Mouse (Mus musculus) Muller cell, postnatal 12 days (primary cell): Measurements from ENCODE around the gene Nop53.
A peak's percentile ranks its signal among the peaks of the same experiment; 100 is the strongest.

Experiments
- DNase-seq: peaks from one replicate; pipeline ENCODE4 v3.0.0-alpha.2; 2015; ENCODE audit errors: inconsistent ontology term

Gene Nop53

GRCm38 (mm10) chr7:15945721-15946536 lies at the start of gene Nop53:
TSS of gene Nop53 (minus strand) at chr7:15946074.
- DNase-seq = peak; percentile 94

- DNase-seq = no peak
Observed at GRCm38 (mm10) chr7:15993789-15994188, 47.9 kb upstream of the Nop53 start.

GRCm38 (mm10) chr7:15993152-15993551 lies 47.3 kb upstream of the Nop53 start:
- DNase-seq = no peak

DNA sequence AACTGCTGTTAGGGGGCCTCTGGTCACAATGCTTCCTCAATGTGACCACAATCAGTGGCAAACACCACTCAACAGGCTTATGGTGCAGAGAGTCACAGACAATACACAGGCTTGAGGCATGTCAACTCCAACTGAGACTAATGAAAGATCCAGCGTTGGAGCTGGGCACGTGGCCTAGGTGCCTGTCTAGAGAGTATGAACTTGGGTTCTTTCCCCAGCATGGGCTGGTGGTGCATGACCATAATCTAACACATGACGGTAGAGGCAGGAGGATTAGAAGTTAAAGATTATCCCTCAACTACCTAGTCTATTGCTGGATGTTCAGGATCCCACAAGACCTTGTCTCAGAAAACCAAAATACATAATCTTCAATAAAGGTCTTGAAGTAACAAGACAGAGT lies 45.9 kb upstream of the Nop53 start:
- DNase-seq = no peak

DNA sequence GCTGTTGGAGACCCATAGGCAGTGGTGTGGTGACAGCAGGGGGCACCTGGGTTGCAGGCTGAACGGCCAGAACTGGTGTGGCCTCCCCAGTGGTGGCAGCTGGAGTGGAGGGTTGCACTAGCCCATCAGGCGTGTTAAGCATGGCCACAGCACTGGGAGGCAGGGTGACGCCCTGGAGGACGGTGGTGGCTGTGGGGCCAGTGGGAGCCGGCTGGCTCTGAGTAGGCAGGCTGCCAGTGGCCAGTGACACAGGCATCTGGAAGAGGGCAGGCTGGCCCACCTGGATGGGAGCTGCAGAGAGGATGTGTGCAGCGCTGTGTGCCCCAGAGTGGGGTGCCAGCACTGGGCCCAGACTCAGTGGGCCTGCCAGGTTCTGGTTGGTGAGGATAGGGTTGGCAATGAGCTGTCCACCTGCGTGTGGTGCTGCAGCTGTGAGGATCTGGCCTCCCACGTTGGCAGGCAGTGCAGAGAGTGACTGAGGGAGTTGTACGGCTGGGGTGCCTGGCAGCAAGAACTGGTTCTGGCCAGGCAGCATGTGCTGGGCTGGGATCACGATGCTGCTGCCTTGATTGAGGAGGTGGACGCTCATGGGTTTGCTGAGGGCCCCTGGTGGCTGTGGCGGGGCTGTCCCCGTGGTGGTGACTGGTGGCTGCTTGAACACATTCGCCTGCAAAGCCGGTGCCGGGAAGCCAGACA lies 41.9 kb upstream of the Nop53 start:
- no peak for DNase-seq

GRCm38 (mm10) chr7:15982729-15983407 lies 37.0 kb upstream of the Nop53 start:
- peak; percentile 52 for DNase-seq

GRCm38 (mm10) chr7:15981538-15981937 lies 35.7 kb upstream of the Nop53 start:
- peak; percentile 60 for DNase-seq

GRCm38 (mm10) chr7:15980246-15980645 lies 34.4 kb upstream of the Nop53 start:
- DNase-seq = peak; percentile 73

DNA sequence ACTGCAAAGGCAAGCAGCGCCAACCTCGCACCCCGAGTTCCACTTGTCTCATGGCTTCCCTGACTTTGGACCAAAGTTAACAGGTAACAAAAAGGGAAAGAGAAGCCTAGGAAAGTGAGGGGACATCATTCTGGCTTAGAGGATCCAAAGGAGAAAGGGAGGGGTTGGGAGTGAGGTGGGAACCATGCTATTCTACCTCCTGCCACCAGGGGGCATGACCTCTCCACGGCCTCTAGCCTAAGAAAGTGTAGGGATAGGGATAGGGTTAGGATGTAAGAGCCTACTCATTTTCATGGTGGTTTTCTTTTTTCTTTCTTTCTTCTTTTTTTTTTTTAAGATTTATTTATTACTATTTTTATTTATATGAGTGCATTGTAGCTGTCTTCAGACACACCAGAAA lies 30.0 kb upstream of the Nop53 start:
- peak; percentile 66 for DNase-seq

DNA sequence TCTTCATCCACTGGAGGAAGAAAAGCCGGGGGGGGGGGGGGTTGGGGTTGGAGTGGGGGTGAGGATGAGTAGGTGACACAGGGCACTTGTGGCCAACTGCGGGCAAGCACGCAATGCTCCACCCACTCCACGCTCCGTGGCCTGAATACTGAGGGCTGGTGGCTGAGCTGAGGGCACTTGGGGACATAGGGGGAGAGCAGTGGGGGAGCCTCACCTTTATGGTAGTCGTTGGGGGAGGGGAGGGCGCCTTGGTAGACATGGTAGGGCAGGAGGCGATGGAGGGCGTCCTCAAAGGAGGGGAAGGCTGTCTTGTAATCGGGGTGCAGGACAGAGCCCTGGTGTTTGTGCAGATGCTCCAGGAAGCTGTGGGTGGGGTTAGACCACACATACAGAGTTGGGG lies 29.6 kb upstream of the Nop53 start:
- DNase-seq = no peak

DNA sequence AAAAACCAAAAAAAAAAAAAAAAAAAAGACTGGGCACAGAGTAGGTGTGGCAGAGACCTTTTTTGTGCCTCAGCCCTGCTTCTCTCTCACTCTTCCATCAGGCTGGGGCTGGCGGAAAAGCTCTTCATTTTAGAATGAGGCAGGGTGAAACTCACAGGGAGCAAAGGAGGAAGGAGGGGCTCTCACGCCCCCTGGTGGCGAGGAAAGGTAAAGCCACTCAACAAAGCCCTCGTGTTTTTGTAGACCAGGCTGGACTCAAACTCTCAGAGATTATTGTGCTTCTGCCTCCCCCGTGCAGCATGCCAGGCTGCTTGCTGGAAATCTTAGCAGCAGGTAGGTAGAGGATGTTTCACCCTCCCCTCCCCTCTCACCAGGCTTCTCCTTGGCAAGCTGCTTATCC lies 28.8 kb upstream of the Nop53 start:
- DNase-seq = peak; percentile 56

DNA sequence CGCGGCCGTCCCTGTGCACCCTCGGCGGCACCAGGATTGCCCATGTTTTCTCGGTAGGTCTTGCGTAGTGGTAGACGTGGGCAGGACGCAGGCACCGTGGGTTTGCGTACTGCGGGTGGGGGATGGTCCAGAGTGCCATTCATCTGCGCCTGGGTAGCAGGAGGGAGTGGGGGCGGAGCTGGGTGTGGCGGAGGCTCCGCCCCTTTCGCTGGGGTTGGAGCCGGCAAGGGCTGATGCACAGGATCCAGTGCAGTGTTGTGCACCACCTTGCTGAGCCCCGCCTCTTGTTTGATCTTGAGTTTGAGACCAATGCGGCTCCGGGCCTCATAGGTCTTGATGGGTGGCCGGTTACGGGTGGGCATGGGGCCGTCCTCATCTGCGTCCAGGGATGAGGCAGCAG lies 26.4 kb upstream of the Nop53 start:
- no peak for DNase-seq

DNA sequence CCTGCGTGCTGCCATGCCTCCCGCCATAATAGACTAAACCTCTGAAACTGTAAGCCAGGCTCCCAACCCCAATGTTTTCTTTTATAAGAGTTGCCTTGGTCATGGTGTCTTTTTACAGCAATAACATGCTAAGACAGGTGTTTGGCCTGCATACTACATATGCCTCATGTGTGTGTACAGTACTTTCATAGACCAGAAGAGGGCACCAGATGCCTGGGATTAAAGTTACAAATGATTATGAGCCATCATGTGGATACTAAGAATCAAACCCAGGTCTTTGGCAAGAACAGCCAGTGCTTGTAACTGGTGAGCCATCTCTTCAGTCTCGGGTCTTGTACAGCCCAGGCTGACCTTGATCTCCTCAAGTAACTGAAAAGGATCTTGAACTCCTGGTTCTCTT lies 23.8 kb upstream of the Nop53 start:
- DNase-seq = no peak

DNA sequence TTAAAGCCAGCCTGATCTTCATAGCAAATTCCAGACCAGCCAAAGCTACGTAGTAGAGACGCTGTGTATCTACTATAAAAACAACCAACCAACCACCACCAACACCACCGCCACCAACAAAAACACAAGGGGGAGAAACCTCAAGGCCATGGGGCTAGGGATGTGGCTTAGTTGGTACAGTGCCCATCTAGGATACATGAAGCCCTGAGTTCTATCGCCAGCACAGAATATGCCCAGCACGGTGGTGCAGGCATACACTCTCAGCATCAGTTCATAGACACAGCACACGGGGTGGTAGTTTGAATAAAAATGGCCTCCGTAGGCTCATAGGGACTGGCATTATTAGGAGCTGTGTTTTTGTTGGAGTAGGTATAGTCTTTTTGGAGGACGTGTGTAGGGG lies 22.4 kb upstream of the Nop53 start:
- DNase-seq = no peak

- DNase-seq = peak; percentile 86
Observed at GRCm38 (mm10) chr7:15967312-15967711, 21.4 kb upstream of the Nop53 start, which contains the start of gene Ehd2. TSS of gene Ehd2 (minus strand) at chr7:15967567.

DNA sequence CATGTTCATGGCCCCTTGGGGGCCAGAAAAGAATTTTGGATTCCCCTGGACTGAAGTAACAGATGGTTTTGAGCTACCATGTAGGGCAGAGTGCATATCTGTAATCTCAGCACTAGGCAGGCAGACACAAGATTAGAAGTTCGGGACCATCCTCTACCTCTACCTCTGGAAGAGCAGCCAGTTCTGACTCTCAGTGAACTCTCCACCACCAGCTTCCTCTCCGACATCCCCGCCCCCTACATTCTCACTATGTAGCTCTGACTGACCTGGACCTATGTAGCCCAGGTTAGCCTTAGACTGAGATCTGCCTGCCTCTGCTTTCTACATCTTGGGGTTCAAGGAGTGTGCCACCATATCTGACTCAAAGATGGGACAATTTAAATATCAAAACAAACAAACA lies 20.6 kb upstream of the Nop53 start:
- DNase-seq = no peak

DNA sequence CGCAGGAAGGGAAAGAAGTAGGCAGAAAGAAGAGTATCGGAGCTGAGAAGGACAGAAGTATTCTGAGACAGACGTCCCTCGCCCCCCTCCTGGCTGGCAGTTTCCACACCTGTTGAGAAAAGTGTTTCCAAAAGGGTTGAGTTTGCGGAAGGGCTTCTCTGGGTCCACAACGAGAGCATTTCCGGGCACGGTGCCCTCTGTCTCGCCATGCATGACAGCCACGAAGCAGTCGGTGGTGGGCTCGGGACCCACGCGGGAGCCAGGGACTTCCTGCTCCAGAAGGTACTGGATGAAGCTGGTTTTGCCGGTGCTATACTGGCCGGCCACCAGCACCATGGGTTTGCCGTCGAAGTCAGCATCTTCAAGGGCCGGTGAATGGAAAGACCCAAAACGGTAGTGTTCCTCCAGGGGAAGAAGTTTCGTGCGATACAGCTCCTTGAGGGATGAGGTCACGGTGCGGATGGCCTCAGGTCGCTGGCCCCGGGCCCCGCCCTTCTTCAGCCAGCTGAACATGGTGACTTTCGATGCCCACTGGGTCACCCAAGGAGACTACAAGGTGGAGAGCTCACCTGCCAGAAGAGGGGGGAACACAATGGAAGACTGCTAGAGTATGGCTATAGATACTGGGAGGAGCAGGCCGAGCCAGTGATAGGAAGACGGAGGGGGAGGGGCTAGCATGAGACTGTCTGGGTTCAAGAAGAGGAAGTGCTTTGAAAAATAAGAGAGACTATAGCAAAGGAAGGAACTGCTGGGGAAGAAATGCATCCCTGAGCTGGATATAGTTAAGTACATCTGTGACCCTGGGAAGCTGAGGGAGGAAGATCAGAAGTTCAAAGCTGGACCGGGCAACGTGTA lies 18.2 kb upstream of the Nop53 start:
- no peak for DNase-seq

- peak; percentile 97 for DNase-seq
Observed at GRCm38 (mm10) chr7:15962311-15963288, 16.7 kb upstream of the Nop53 start.

- no peak for DNase-seq
Observed at GRCm38 (mm10) chr7:15961798-15962197, 15.9 kb upstream of the Nop53 start.

DNA sequence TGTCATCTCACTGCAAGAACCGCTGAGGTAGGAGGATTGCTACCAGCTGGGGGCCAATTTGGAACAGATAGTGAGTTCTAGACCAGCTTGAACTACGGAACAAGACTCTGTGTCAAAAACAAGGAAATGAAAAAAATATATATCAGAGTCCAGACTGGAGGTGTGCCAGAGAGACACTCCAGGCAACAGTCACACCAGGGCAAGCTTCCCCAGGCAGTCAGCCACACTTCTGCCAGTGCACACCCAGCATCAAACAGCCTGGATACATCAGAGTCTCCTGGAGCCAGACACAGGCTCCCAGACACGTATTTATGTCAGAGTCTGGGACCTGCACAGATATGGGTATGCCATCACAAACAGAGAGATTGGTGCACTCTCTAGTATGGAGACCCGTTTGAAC lies 15.4 kb upstream of the Nop53 start:
- DNase-seq = no peak
